Mouse (Mus musculus) lung, postnatal 0 days (tissue): ENCODE results near the gene Pxt1. TPM values are rescaled to one million over a fixed set of nuclear protein-coding genes. Genes with fewer than 3 reads are reported as not detected.

Source experiments
- ATAC-seq: fragments of 200-750 bp; cut with Nextera tagmentation; 2 replicates; pipeline ENCODE4 v1.8.0; 2017; ENCODE audit warnings: moderate library complexity
- DNase-seq: peaks from one replicate; pipeline ENCODE4 v3.0.0-alpha.2; 2016; ENCODE audit warnings: low spot score
- H3K27ac ChIP-seq: fragments of 300-500 bp; sonication (generic); 2 replicates; pipeline ENCODE4 v1.5.1; 2014; ENCODE audit warnings: antibody characterized with exemption, mild to moderate bottlenecking, low read length, mixed read lengths
- H3K27me3 ChIP-seq: fragments of 300-500 bp; sonication (generic); replicated peaks from 2 replicates; pipeline ENCODE4 v1.6.1; 2014; ENCODE audit warnings: low read length, mixed read lengths; ENCODE audit not compliant: insufficient read depth
- H3K36me3 ChIP-seq: fragments of 300-500 bp; sonication (generic); 2 replicates; pipeline ENCODE4 v1.6.1; 2014; ENCODE audit warnings: low read length, mixed read lengths; ENCODE audit not compliant: insufficient read depth
- H3K4me1 ChIP-seq: fragments of 300-500 bp; sonication (generic); 2 replicates; pipeline ENCODE4 v1.6.1; 2014; ENCODE audit warnings: antibody characterized with exemption, low read depth, low read length, mixed read lengths; ENCODE audit not compliant: insufficient read depth
- H3K4me2 ChIP-seq: fragments of 300-500 bp; sonication (generic); replicated peaks from 2 replicates; pipeline ENCODE4 v1.6.1; 2014; ENCODE audit warnings: low read depth, mild to moderate bottlenecking, low read length, moderate library complexity, mixed read lengths
- H3K4me3 ChIP-seq: fragments of 300-500 bp; sonication (generic); 2 replicates; pipeline ENCODE4 v1.5.1; 2014; ENCODE audit warnings: low read depth, low read length
- H3K9ac ChIP-seq: fragments of 300-500 bp; sonication (generic); replicated peaks from 2 replicates; pipeline ENCODE4 v1.6.1; 2014; ENCODE audit warnings: low read depth, mild to moderate bottlenecking
- H3K9me3 ChIP-seq: fragments of 300-500 bp; sonication (generic); 2 replicates; pipeline ENCODE4 v1.6.1; 2016; ENCODE audit warnings: low read length, mixed read lengths
- CTCF ChIP-seq: IDR thresholded peaks from 2 replicates; pipeline ENCODE4 v1.5.1; 2016; ENCODE audit warnings: antibody characterized with exemption, mild to moderate bottlenecking
- EP300 ChIP-seq: IDR thresholded peaks from 2 replicates; pipeline ENCODE4 v1.6.1; 2016; ENCODE audit warnings: antibody characterized with exemption, mild to moderate bottlenecking, control low read depth
- WGBS: fragments of 180-500 bp; shearing (Covaris S2); extraction: QIAGEN DNeasy Blood & Tissue Kit; methylation state at CpG from one replicate; pipeline ENCODE4 v1.1.7; 2014; 5-methylcytosine and 5-hydroxymethylcytosine counted together
- polyA plus RNA-seq: library from polyadenylated mRNA; unstranded; fragments of >200 nt; fragmentation: Nextera tagmentation; extraction: Ambion mirVana; gene quantifications from 2 replicates; pipeline ENCODE4 v1.2.1, GENCODE M21; 2015

Pxt1 gene
- polyA plus RNA-seq, 1 experiment from 2014 or later = 0.12 TPM

GRCm38 (mm10) chr17:28922096-28922495 is 21.5 kb downstream of the Pxt1 start:
- H3K27ac ChIP-seq = no peak overlapping the region
- no peak overlapping the region for H3K4me3 ChIP-seq
- 42% methylated on average over 6 of the region's 6 CpGs for WGBS
- no peak for DNase-seq
- H3K27me3 ChIP-seq = no peaks in the 10 kb centered on the region
- TF ChIP-seq EP300 (no peak), CTCF (no peak)
- H3K4me1 ChIP-seq = no peaks in the 10 kb centered on the region
- no peak for ATAC-seq
- H3K9me3 ChIP-seq = no peaks in the 10 kb centered on the region
- H3K36me3 ChIP-seq = no peaks in the 10 kb centered on the region
- H3K4me2 ChIP-seq = no peak overlapping the region
- H3K9ac ChIP-seq = no peak overlapping the region

GRCm38 (mm10) chr17:28921086-28921485 is 22.6 kb downstream of the Pxt1 start:
- Histone ChIP-seq H3K27me3 (no peaks in the 10 kb centered on the region), H3K4me3 (no peak overlapping the region), H3K9ac (no peak overlapping the region), H3K9me3 (no peaks in the 10 kb centered on the region), H3K4me1 (no peaks in the 10 kb centered on the region), H3K36me3 (no peaks in the 10 kb centered on the region), H3K27ac (no peak overlapping the region), H3K4me2 (no peak overlapping the region)
- TF ChIP-seq EP300 (no peak), CTCF (no peak)
- 58% methylated on average over 8 of the region's 8 CpGs for WGBS
- ATAC-seq (no peak), DNase-seq (no peak)

DNA sequence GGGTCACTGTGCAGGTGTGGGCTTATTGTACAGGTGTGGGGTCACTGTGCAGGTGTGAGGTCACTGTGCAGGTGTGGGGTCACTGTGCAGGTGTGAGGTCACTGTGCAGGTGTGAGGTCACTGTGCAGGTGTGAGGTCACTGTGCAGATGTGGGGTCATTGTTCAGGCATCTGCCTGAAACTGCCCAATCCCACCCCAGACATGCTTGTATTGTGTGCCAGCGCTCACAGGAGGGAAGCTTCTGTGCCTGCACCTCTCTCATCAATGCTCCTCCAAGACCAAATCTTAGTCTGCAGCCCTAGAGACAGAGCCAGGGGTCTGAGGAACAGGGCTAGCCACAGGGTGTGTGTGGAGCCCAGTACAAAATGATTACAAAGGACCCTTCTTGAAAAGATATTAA is 27.1 kb downstream of the Pxt1 start:
- no peak overlapping the region for H3K4me3 ChIP-seq
- no peak overlapping the region for H3K27ac ChIP-seq
- TF ChIP-seq EP300 (no peak), CTCF (no peak)
- no peaks in the 10 kb centered on the region for H3K9me3 ChIP-seq
- ATAC-seq = no peak
- no peaks in the 10 kb centered on the region for H3K36me3 ChIP-seq
- H3K4me2 ChIP-seq = no peak overlapping the region
- no peak for DNase-seq
- no peak overlapping the region for H3K9ac ChIP-seq
- 95% methylated on average over 1 of the region's 1 CpGs for WGBS
- H3K27me3 ChIP-seq = no peaks in the 10 kb centered on the region
- H3K4me1 ChIP-seq = no peaks in the 10 kb centered on the region

GRCm38 (mm10) chr17:28915060-28915628 is 28.5 kb downstream of the Pxt1 start, which contains the start of gene 4930539E08Rik:
4930539E08Rik (minus strand) TSS chr17:28915324.
- H3K9me3 ChIP-seq = no peaks in the 10 kb centered on the region
- no peak within 1 kb of the TSS for H3K9ac ChIP-seq
- no peaks in the 10 kb centered on the region for H3K27me3 ChIP-seq
- H3K4me2 ChIP-seq = no peak within 1 kb of the TSS
- ATAC-seq (no peak), DNase-seq (no peak)
- no peak within 1 kb of the TSS for H3K27ac ChIP-seq
- WGBS = 74% methylated on average over 12 of the region's 12 CpGs
- no peaks in the 10 kb centered on the region for H3K36me3 ChIP-seq
- no peak within 1 kb of the TSS for H3K4me3 ChIP-seq
- TF ChIP-seq CTCF (no peak), EP300 (no peak)
- H3K4me1 ChIP-seq = no peaks in the 10 kb centered on the region

- H3K36me3 ChIP-seq = no peaks in the 10 kb centered on the region
- no peak overlapping the region for H3K9ac ChIP-seq
- WGBS = 66% methylated on average over 6 of the region's 6 CpGs
- DNase-seq (peak; percentile 64), ATAC-seq (peak; percentile 74)
- H3K27ac ChIP-seq = no peak overlapping the region
- TF ChIP-seq EP300 (no peak), CTCF (no peak)
- H3K4me2 ChIP-seq = no peak overlapping the region
- H3K4me3 ChIP-seq = no peak overlapping the region
- no peaks in the 10 kb centered on the region for H3K27me3 ChIP-seq
- H3K9me3 ChIP-seq = no peaks in the 10 kb centered on the region
- H3K4me1 ChIP-seq = peaks cover 4% of the 10 kb centered on the region; the same call in 1 of the 2 replicates
Observed at GRCm38 (mm10) chr17:28913940-28914339, 29.7 kb downstream of the Pxt1 start.

DNA sequence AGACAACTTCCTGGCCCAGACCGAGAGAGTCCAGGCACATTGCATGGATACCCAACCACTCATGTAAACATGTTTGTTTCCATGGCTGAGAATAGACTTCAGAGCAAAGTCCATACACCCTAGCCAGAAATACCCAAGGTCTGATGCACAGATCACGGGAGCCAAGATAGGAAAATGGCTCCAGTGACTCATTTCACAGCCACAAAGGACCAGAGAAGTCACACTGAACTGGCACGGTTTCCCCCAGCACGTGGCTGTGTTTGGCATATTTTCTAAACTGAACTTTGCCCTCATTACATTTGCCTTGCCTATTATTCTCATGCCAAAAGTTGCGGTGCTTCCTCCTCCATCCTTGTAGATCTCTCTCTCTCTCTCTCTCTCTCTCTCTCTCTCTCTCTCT is 30.4 kb downstream of the Pxt1 start:
- no peaks in the 10 kb centered on the region for H3K27me3 ChIP-seq
- whole genome bisulfite sequencing = 40% methylated on average over 5 of the region's 5 CpGs
- peak; percentile 55 for ATAC-seq

More for the DNA sequence above, 30.4 kb downstream of the Pxt1 start:
- DNase-seq = peak; percentile 51
- Histone ChIP-seq H3K4me3 (no peak overlapping the region), H3K9me3 (no peaks in the 10 kb centered on the region), H3K9ac (no peak overlapping the region), H3K27ac (no peak overlapping the region), H3K4me2 (no peak overlapping the region), H3K36me3 (no peaks in the 10 kb centered on the region), H3K4me1 (peaks cover 4% of the 10 kb centered on the region; the same call in 1 of the 2 replicates)
- TF ChIP-seq CTCF (no peak), EP300 (no peak)
